Mouse (Mus musculus) liver, embryonic 14.5 days (tissue): ENCODE data around the gene Dis3l2. TPM values are rescaled to one million over a fixed set of nuclear protein-coding genes. Genes with fewer than 3 reads are reported as not detected.
A peak's percentile ranks its signal among the peaks of the same experiment; 100 is the strongest.

Experiments
- ATAC-seq: fragments of 200-750 bp; cut with Nextera tagmentation; 2 replicates; pipeline ENCODE4 v1.8.0; 2017; ENCODE audit warnings: moderate number of reproducible peaks, mild to moderate bottlenecking, moderate library complexity; ENCODE audit not compliant: insufficient read depth
- DNase-seq, 3 experiments: peaks; one replicate each; pipeline ENCODE4 v3.0.0-alpha.2; 2012 to 2013; ENCODE audit warnings: low read depth in 3 of 3, low spot score in 3 of 3
- H3K27ac ChIP-seq: fragments of 300-500 bp; sonication (generic); 2 replicates; pipeline ENCODE4 v1.5.1; 2014; ENCODE audit warnings: moderate library complexity, mild to moderate bottlenecking, control low read depth, inconsistent platforms
- H3K27me3 ChIP-seq: fragments of 300-500 bp; sonication (generic); 2 replicates; pipeline ENCODE4 v1.6.1; 2014; ENCODE audit warnings: mild to moderate bottlenecking, low read length, moderate library complexity; ENCODE audit not compliant: control insufficient read depth, insufficient read depth
- H3K36me3 ChIP-seq: fragments of 300-500 bp; sonication (generic); replicated peaks from 2 replicates; pipeline ENCODE4 v1.6.1; 2014; ENCODE audit warnings: low read depth; ENCODE audit not compliant: control insufficient read depth, insufficient read depth
- H3K4me1 ChIP-seq, 2 experiments: fragments of 200-500 bp in 1 of 2; fragments of 300-500 bp in 1 of 2; sonication (generic) in 1 of 2; replicated peaks; 2 replicates each; pipeline ENCODE4 v1.6.1; 2012 to 2014; ENCODE audit warnings: antibody characterized with exemption in 1 of 2, inconsistent platforms in 1 of 2, low read length in 1 of 2; ENCODE audit not compliant: control insufficient read depth in 2 of 2, insufficient read depth in 2 of 2
- H3K4me2 ChIP-seq: fragments of 300-500 bp; sonication (generic); 2 replicates; pipeline ENCODE4 v1.6.1; 2014; ENCODE audit warnings: low read depth, mild to moderate bottlenecking, control low read depth, moderate library complexity
- H3K4me3 ChIP-seq, 2 experiments: fragments of 200-500 bp in 1 of 2; fragments of 300-500 bp in 1 of 2; sonication (generic) in 1 of 2; 2 replicates each; pipeline ENCODE4 v1.5.1; 2012 to 2014; ENCODE audit warnings: low read depth in 2 of 2, low read length in 2 of 2, mild to moderate bottlenecking in 2 of 2, control low read depth in 1 of 2, inconsistent platforms in 1 of 2, moderate library complexity in 1 of 2; ENCODE audit not compliant: insufficient read depth in 1 of 2
- H3K9ac ChIP-seq: fragments of 300-500 bp; sonication (generic); replicated peaks from 2 replicates; pipeline ENCODE4 v1.6.1; 2014; ENCODE audit warnings: mild to moderate bottlenecking, control low read depth, moderate library complexity
- H3K9me3 ChIP-seq: fragments of 300-500 bp; sonication (generic); 2 replicates; pipeline ENCODE4 v1.6.1; 2016; ENCODE audit warnings: low read length, mixed read lengths; ENCODE audit not compliant: control insufficient read depth
- CTCF ChIP-seq: IDR thresholded peaks from 2 replicates; pipeline ENCODE4 v1.5.1; 2016; ENCODE audit warnings: antibody characterized with exemption, low read depth, control low read depth
- EP300 ChIP-seq: IDR thresholded peaks from 2 replicates; pipeline ENCODE4 v1.6.1; 2016; ENCODE audit warnings: antibody characterized with exemption, low read depth
- WGBS: fragments of 180-500 bp; shearing (Covaris S2); extraction: QIAGEN DNeasy Blood & Tissue Kit; methylation state at CpG from one replicate; pipeline ENCODE4 v1.1.7; 2014; ENCODE audit not compliant: insufficient replicate concordance; 5-methylcytosine and 5-hydroxymethylcytosine counted together
- polyA plus RNA-seq, 2 experiments: library from polyadenylated mRNA; depleted of rRNA in 1 of 2; stranded (reverse) in 1 of 2; unstranded in 1 of 2; fragments of >200 nt; fragmentation: Nextera tagmentation in 1 of 2; extraction: Ambion mirVana in 1 of 2; gene quantifications; 2 replicates each; pipeline versions ENCODE4 v1.2.1 to v1.2.3; 2012 to 2014

Gene Dis3l2
- polyA plus RNA-seq, 2 experiments = 6.0 to 7.1 TPM

DNA sequence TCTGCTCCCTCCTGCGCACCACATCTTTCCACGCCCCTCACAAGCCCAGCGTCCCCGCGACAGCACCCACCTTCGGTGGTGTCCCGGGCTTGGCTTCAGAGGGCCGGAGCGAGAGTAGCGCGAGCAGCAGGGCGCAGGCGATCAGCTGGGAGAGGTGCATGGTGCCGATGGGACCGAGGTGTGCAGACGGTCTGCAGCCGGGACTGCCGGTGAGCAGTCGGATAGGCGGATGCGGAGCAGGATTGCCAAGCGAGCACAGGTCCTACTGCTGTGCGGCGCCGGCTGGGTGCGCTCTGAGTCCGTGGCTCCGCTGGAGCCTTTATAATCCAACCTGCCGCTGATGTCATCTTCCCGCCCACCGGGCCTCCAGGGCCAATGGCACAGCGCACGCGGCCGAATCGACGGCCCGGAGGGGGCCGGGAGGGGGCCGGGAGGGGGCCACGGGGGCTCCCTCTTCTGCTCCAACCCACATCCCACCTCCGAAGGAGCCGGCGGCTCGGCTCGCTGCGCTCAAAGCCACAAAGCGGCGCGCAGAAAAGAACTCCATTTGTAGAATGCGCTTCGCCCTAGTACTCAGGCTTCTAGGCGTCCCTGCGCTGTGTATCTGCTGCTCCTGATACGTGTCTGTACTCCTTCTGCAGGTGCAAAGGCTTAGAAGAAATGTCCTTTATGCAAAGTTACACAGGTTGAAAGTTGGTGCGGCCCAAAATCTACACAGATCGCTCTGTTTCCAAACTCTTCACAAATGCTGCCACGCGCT is 33.1 kb upstream of the Dis3l2 start, which contains the start of gene Nppc:
Nppc (minus strand) TSS at position 293 of the 760 bp plus-strand sequence.
- H3K27ac ChIP-seq = no peak within 1 kb of the TSS
- H3K27me3 ChIP-seq = peaks cover 31% of the 10 kb centered on the region
- TF ChIP-seq CTCF (peak; percentile 53; the same call in 1 of the 2 replicates), EP300 (no peak)
- H3K9me3 ChIP-seq = no peaks in the 10 kb centered on the region
- H3K9ac ChIP-seq = no peak within 1 kb of the TSS
- peak within 1 kb of the TSS; percentile 32 to 43; a peak in 3 of 4 replicates for H3K4me3 ChIP-seq
- ATAC-seq (peak; percentile 43; the same call in 1 of the 2 replicates), DNase-seq (peak in 1 of 3 experiments; percentile 11)
- H3K4me1 ChIP-seq = 0 out of 4 replicates have a peak, but pooled peaks cover 0 to 2% of the 10 kb centered on the region in 2 experiments
- no peaks in the 10 kb centered on the region for H3K36me3 ChIP-seq
- 5% methylated on average over 59 of the region's 59 CpGs for WGBS
- H3K4me2 ChIP-seq = peak within 1 kb of the TSS; percentile 68

GRCm38 (mm10) chr1:86674385-86674784 is 29.2 kb upstream of the Dis3l2 start:
- TF ChIP-seq CTCF (no peak), EP300 (no peak)
- ATAC-seq (no peak), DNase-seq (no peak)
- Histone ChIP-seq H3K27me3 (peaks cover 21% of the 10 kb centered on the region), H3K9me3 (no peaks in the 10 kb centered on the region), H3K36me3 (no peaks in the 10 kb centered on the region), H3K4me1 (0 out of 4 replicates have a peak, but pooled peaks cover 0 to 2% of the 10 kb centered on the region in 2 experiments), H3K27ac (no peak overlapping the region), H3K9ac (no peak overlapping the region), H3K4me3 (no peak overlapping the region), H3K4me2 (no peak overlapping the region)
- WGBS = 50% methylated on average over 9 of the region's 9 CpGs

DNA sequence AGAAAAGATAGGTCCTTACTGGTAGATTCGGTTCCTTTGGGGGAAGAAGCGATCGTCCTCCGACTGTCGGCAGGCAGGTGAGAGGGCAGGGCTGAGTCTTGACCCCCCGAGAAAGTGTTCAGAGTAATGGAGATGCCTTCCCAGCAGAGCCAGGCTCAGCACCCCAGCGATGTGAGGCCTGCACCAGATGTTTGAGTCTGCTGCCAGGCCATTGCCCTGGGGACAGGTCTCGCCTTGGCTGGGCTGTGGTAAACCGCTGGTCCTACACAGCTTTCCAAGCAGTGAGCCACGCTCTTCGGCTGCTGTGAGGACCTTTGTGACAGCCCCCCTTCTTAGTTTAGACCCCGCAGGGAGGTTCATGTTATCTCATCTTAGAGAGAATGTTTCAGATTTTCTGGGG is 28.5 kb upstream of the Dis3l2 start:
- TF ChIP-seq CTCF = no peak
- no peak for TF ChIP-seq EP300
- Histone ChIP-seq H3K9me3 (no peaks in the 10 kb centered on the region), H3K4me1 (no peaks in the 10 kb centered on the region), H3K27me3 (peaks cover 13% of the 10 kb centered on the region), H3K9ac (no peak overlapping the region), H3K27ac (no peak overlapping the region), H3K4me3 (no peak overlapping the region), H3K4me2 (no peak overlapping the region), H3K36me3 (no peaks in the 10 kb centered on the region)
- DNase-seq (no peak), ATAC-seq (no peak)
- WGBS = 73% methylated on average over 12 of the region's 12 CpGs

GRCm38 (mm10) chr1:86677624-86678023 is 26.0 kb upstream of the Dis3l2 start:
- 69% methylated on average over 3 of the region's 3 CpGs for WGBS
- DNase-seq (no peak), ATAC-seq (no peak)
- no peaks in the 10 kb centered on the region for H3K36me3 ChIP-seq
- TF ChIP-seq EP300 (no peak), CTCF (no peak)
- H3K9ac ChIP-seq = no peak overlapping the region
- no peak overlapping the region for H3K27ac ChIP-seq
- no peaks in the 10 kb centered on the region for H3K9me3 ChIP-seq
- no peaks in the 10 kb centered on the region for H3K4me1 ChIP-seq
- no peak overlapping the region for H3K4me3 ChIP-seq
- H3K27me3 ChIP-seq = no peaks in the 10 kb centered on the region
- H3K4me2 ChIP-seq = no peak overlapping the region

- H3K9ac ChIP-seq = no peak overlapping the region
- TF ChIP-seq CTCF (no peak), EP300 (no peak)
- DNase-seq (no peak), ATAC-seq (no peak)
- H3K9me3 ChIP-seq = no peaks in the 10 kb centered on the region
- H3K4me1 ChIP-seq = no peaks in the 10 kb centered on the region
- H3K36me3 ChIP-seq = no peaks in the 10 kb centered on the region
- no peak overlapping the region for H3K4me2 ChIP-seq
- H3K27ac ChIP-seq = no peak overlapping the region
- no peak overlapping the region for H3K4me3 ChIP-seq
- H3K27me3 ChIP-seq = no peaks in the 10 kb centered on the region
- 71% methylated on average over 10 of the region's 10 CpGs for WGBS
Measured at GRCm38 (mm10) chr1:86678667-86679066, 24.9 kb upstream of the Dis3l2 start.
